Mouse (Mus musculus) stomach, embryonic 15.5 days (tissue): ENCODE measurements around the gene Adcy3. TPM values are rescaled to one million over a fixed set of nuclear protein-coding genes. Genes with fewer than 3 reads are reported as not detected.
A peak's percentile ranks its signal among the peaks of the same experiment; 100 is the strongest.
"Not testable (repeated sequence)": the region's sequence is repeated elsewhere in the genome, so short reads cannot be mapped to it uniquely, and the experiment has no call there.

ENCODE experiments used
- ATAC-seq: fragments of 200-750 bp; cut with Nextera tagmentation; 2 replicates; pipeline ENCODE4 v1.8.0; 2017; ENCODE audit warnings: low read depth, moderate number of reproducible peaks, moderate TSS enrichment; ENCODE audit not compliant: insufficient read depth, low FRiP score
- H3K27ac ChIP-seq: fragments of 300-500 bp; sonication (generic); 2 replicates; pipeline ENCODE4 v1.5.1; 2015; ENCODE audit warnings: mild to moderate bottlenecking, inconsistent platforms
- H3K27me3 ChIP-seq: fragments of 300-500 bp; sonication (generic); replicated peaks from 2 replicates; pipeline ENCODE4 v1.6.1; 2015; ENCODE audit warnings: inconsistent platforms
- H3K36me3 ChIP-seq: fragments of 300-500 bp; sonication (generic); 2 replicates; pipeline ENCODE4 v1.6.1; 2015; ENCODE audit warnings: inconsistent platforms
- H3K4me1 ChIP-seq: fragments of 300-500 bp; sonication (generic); 2 replicates; pipeline ENCODE4 v1.6.1; 2015; ENCODE audit warnings: inconsistent platforms
- H3K4me2 ChIP-seq: fragments of 300-500 bp; sonication (generic); 2 replicates; pipeline ENCODE4 v1.6.1; 2015; ENCODE audit warnings: mild to moderate bottlenecking, inconsistent platforms
- H3K4me3 ChIP-seq: fragments of 300-500 bp; sonication (generic); replicated peaks from 2 replicates; pipeline ENCODE4 v1.5.1; 2015; ENCODE audit warnings: inconsistent platforms
- H3K9ac ChIP-seq: fragments of 300-500 bp; sonication (generic); 2 replicates; pipeline ENCODE4 v1.6.1; 2015; ENCODE audit warnings: inconsistent platforms
- H3K9me3 ChIP-seq: fragments of 300-500 bp; sonication (generic); 2 replicates; pipeline ENCODE4 v1.6.1; 2016; ENCODE audit warnings: inconsistent platforms
- whole genome bisulfite sequencing: fragments of 180-500 bp; shearing (Covaris S2); methylation state at CpG from one replicate; pipeline ENCODE4 v1.1.7; 2015; 5-methylcytosine and 5-hydroxymethylcytosine counted together
- polyA plus RNA-seq: library from polyadenylated mRNA; unstranded; fragments of >200 nt; fragmentation: Nextera tagmentation; extraction: Ambion mirVana; gene quantifications from 2 replicates; pipeline ENCODE4 v1.2.1, GENCODE M21; 2015

The Adcy3 gene
- polyA plus RNA-seq, 1 experiment from 2014 or later: 9.2 TPM

- no peaks in the 10 kb centered on the region for H3K9me3 ChIP-seq
- 93% methylated on average over 9 of the region's 9 CpGs for WGBS
- no peaks in the 10 kb centered on the region for H3K4me1 ChIP-seq
- peaks cover 25% of the 10 kb centered on the region; the same call in 1 of the 2 replicates for H3K36me3 ChIP-seq
- ATAC-seq: no peak
- no peak overlapping the region for H3K27ac ChIP-seq
- H3K27me3 ChIP-seq: no peaks in the 10 kb centered on the region
- H3K9ac ChIP-seq: no peak overlapping the region
- H3K4me3 ChIP-seq: no peak overlapping the region
- no peak overlapping the region for H3K4me2 ChIP-seq
Measured at GRCm38 (mm10) chr12:4209196-4209595, 76.3 kb downstream of the Adcy3 start.

- WGBS: 83% methylated on average over 9 of the region's 9 CpGs
- no peaks in the 10 kb centered on the region for H3K4me1 ChIP-seq
- H3K9me3 ChIP-seq: no peaks in the 10 kb centered on the region
- peaks cover 29% of the 10 kb centered on the region; the same call in 1 of the 2 replicates for H3K36me3 ChIP-seq
- no peak for ATAC-seq
- no peaks in the 10 kb centered on the region for H3K27me3 ChIP-seq
- H3K4me2 ChIP-seq: no peak overlapping the region
- no peak overlapping the region for H3K4me3 ChIP-seq
- no peak overlapping the region for H3K9ac ChIP-seq
- no peak overlapping the region for H3K27ac ChIP-seq
Measured at GRCm38 (mm10) chr12:4211174-4211573, 78.3 kb downstream of the Adcy3 start.

- Histone ChIP-seq H3K9me3 (no peaks in the 10 kb centered on the region), H3K27ac (no peak overlapping the region), H3K27me3 (no peaks in the 10 kb centered on the region), H3K4me3 (no peak overlapping the region), H3K4me2 (no peak overlapping the region), H3K36me3 (peaks cover 26% of the 10 kb centered on the region; the same call in 1 of the 2 replicates), H3K4me1 (no peaks in the 10 kb centered on the region), H3K9ac (no peak overlapping the region)
- WGBS: 71% methylated on average over 8 of the region's 8 CpGs
- no peak for ATAC-seq
Measured at GRCm38 (mm10) chr12:4212908-4213307, 80.0 kb downstream of the Adcy3 start.

GRCm38 (mm10) chr12:4230156-4230555 is 97.3 kb downstream of the Adcy3 start:
- H3K9me3 ChIP-seq: no peaks in the 10 kb centered on the region
- H3K4me3 ChIP-seq: no peak overlapping the region
- no peaks in the 10 kb centered on the region for H3K27me3 ChIP-seq
- H3K4me1 ChIP-seq: 0 out of 2 replicates have a peak, but pooled peaks cover 9% of the 10 kb centered on the region
- peaks cover 24% of the 10 kb centered on the region for H3K36me3 ChIP-seq
- ATAC-seq: no peak
- no peak overlapping the region for H3K4me2 ChIP-seq
- H3K9ac ChIP-seq: no peak overlapping the region
- no peak overlapping the region for H3K27ac ChIP-seq
- WGBS: 94% methylated on average over 7 of the region's 7 CpGs

GRCm38 (mm10) chr12:4232777-4233176 is 99.9 kb downstream of the Adcy3 start:
- Histone ChIP-seq H3K4me3 (peak overlapping the region; percentile 77), H3K4me2 (peak overlapping the region; percentile 58), H3K9me3 (no peaks in the 10 kb centered on the region), H3K27ac (no peak overlapping the region), H3K27me3 (no peaks in the 10 kb centered on the region), H3K4me1 (0 out of 2 replicates have a peak, but pooled peaks cover 9% of the 10 kb centered on the region), H3K9ac (no peak overlapping the region), H3K36me3 (peaks cover 7% of the 10 kb centered on the region; the same call in 1 of the 2 replicates)
- WGBS: 32% methylated on average over 4 of the region's 4 CpGs
- no peak for ATAC-seq

GRCm38 (mm10) chr12:4233572-4234508 is 100.9 kb downstream of the Adcy3 start, which contains the start of the genes Ptrhd1 and Cenpo:
Ptrhd1 (plus strand) TSS chr12:4234027.
Cenpo (minus strand) TSS chr12:4234294.
- H3K36me3 ChIP-seq: peaks cover 3% of the 10 kb centered on the region; the same call in 1 of the 2 replicates
- H3K9ac ChIP-seq: peak within 1 kb of the TSS; percentile 60
- no peaks in the 10 kb centered on the region for H3K9me3 ChIP-seq
- H3K27me3 ChIP-seq: no peaks in the 10 kb centered on the region
- H3K4me1 ChIP-seq: 0 out of 2 replicates have a peak, but pooled peaks cover 9% of the 10 kb centered on the region
- peak within 1 kb of the TSS; percentile 98 for H3K27ac ChIP-seq
- ATAC-seq: peak; percentile 96
- H3K4me2 ChIP-seq: peak within 1 kb of the TSS; percentile 66
- peak within 1 kb of the TSS; percentile 77 for H3K4me3 ChIP-seq
- WGBS: under 1% methylated on average over 50 of the region's 50 CpGs

GRCm38 (mm10) chr12:4237481-4237880 is 104.6 kb downstream of the Adcy3 start:
- ATAC-seq: no peak
- H3K4me3 ChIP-seq: no peak overlapping the region
- no peak overlapping the region for H3K4me2 ChIP-seq
- no peaks in the 10 kb centered on the region for H3K27me3 ChIP-seq
- H3K4me1 ChIP-seq: 0 out of 2 replicates have a peak, but pooled peaks cover 6% of the 10 kb centered on the region
- no peak overlapping the region for H3K27ac ChIP-seq
- no peaks in the 10 kb centered on the region for H3K9me3 ChIP-seq
- WGBS: 92% methylated on average over 15 of the region's 15 CpGs
- no peak overlapping the region for H3K9ac ChIP-seq
- H3K36me3 ChIP-seq: 0 out of 2 replicates have a peak, but pooled peaks cover 3% of the 10 kb centered on the region

- not testable (repeated sequence) for H3K4me1 ChIP-seq, H3K27ac ChIP-seq, H3K4me2 ChIP-seq, ATAC-seq, H3K9me3 ChIP-seq, H3K27me3 ChIP-seq, H3K4me3 ChIP-seq, H3K9ac ChIP-seq, H3K36me3 ChIP-seq
- WGBS: 77% methylated on average over 8 of the region's 8 CpGs
Measured at GRCm38 (mm10) chr12:4240281-4240680, 107.4 kb downstream of the Adcy3 start.

- Histone ChIP-seq H3K4me1 (no peaks in the 10 kb centered on the region), H3K27me3 (no peaks in the 10 kb centered on the region), H3K4me2 (no peak overlapping the region), H3K9me3 (no peaks in the 10 kb centered on the region), H3K36me3 (no peaks in the 10 kb centered on the region), H3K9ac (no peak overlapping the region), H3K4me3 (no peak overlapping the region), H3K27ac (no peak overlapping the region)
- ATAC-seq: no peak
- 84% methylated on average over 2 of the region's 2 CpGs for WGBS
Measured at GRCm38 (mm10) chr12:4243805-4244204, 110.9 kb downstream of the Adcy3 start.

- H3K9ac ChIP-seq: no peak overlapping the region
- no peak overlapping the region for H3K4me3 ChIP-seq
- ATAC-seq: no peak; the same call in 1 of the 2 replicates
- no peaks in the 10 kb centered on the region for H3K9me3 ChIP-seq
- no peaks in the 10 kb centered on the region for H3K36me3 ChIP-seq
- no peak overlapping the region for H3K4me2 ChIP-seq
- H3K27ac ChIP-seq: no peak overlapping the region
- H3K4me1 ChIP-seq: no peaks in the 10 kb centered on the region
- 73% methylated on average over 10 of the region's 10 CpGs for WGBS
- H3K27me3 ChIP-seq: no peaks in the 10 kb centered on the region
Measured at GRCm38 (mm10) chr12:4245742-4246141, 112.8 kb downstream of the Adcy3 start.

GRCm38 (mm10) chr12:4249786-4250185 is 116.9 kb downstream of the Adcy3 start:
- no peaks in the 10 kb centered on the region for H3K27me3 ChIP-seq
- H3K36me3 ChIP-seq: peaks cover 3% of the 10 kb centered on the region; the same call in 1 of the 2 replicates
- no peak for ATAC-seq
- 79% methylated on average over 6 of the region's 6 CpGs for WGBS
- no peak overlapping the region for H3K4me2 ChIP-seq
- H3K9ac ChIP-seq: no peak overlapping the region
- H3K4me3 ChIP-seq: no peak overlapping the region
- no peaks in the 10 kb centered on the region for H3K4me1 ChIP-seq
- no peaks in the 10 kb centered on the region for H3K9me3 ChIP-seq
- H3K27ac ChIP-seq: no peak overlapping the region
